Mouse (Mus musculus) kidney, embryonic 16.5 days (tissue): Measurements from ENCODE around the gene Zfp800. TPM values are rescaled to one million over a fixed set of nuclear protein-coding genes. Genes with fewer than 3 reads are reported as not detected.

ENCODE experiments used
- ATAC-seq: fragments of 200-750 bp; cut with Nextera tagmentation; 2 replicates; pipeline ENCODE4 v1.8.0; 2017; ENCODE audit warnings: moderate TSS enrichment; ENCODE audit not compliant: low FRiP score, low TSS enrichment
- H3K27ac ChIP-seq: fragments of 300-500 bp; sonication (generic); 2 replicates; pipeline ENCODE4 v1.5.1; 2014; ENCODE audit warnings: low read length
- H3K27me3 ChIP-seq: fragments of 300-500 bp; sonication (generic); 2 replicates; pipeline ENCODE4 v1.6.1; 2014; ENCODE audit warnings: low read length, control low read depth, mixed read lengths; ENCODE audit not compliant: insufficient read depth
- H3K36me3 ChIP-seq: fragments of 300-500 bp; sonication (generic); 2 replicates; pipeline ENCODE4 v1.6.1; 2014; ENCODE audit warnings: low read length, control low read depth, mixed read lengths; ENCODE audit not compliant: insufficient read depth
- H3K4me1 ChIP-seq: fragments of 300-500 bp; sonication (generic); 2 replicates; pipeline ENCODE4 v1.6.1; 2014; ENCODE audit warnings: low read length, control low read depth, mixed read lengths; ENCODE audit not compliant: insufficient read depth
- H3K4me2 ChIP-seq: fragments of 300-500 bp; sonication (generic); replicated peaks from 2 replicates; pipeline ENCODE4 v1.6.1; 2014; ENCODE audit warnings: low read depth, low read length
- H3K4me3 ChIP-seq: fragments of 300-500 bp; sonication (generic); 2 replicates; pipeline ENCODE4 v1.5.1; 2014; ENCODE audit warnings: mild to moderate bottlenecking, low read length
- H3K9ac ChIP-seq: fragments of 300-500 bp; sonication (generic); replicated peaks from 2 replicates; pipeline ENCODE4 v1.6.1; 2014; ENCODE audit warnings: low read length
- H3K9me3 ChIP-seq: fragments of 300-500 bp; sonication (generic); 2 replicates; pipeline ENCODE4 v1.6.1; 2016; ENCODE audit warnings: low read length, control low read depth
- WGBS: fragments of 180-500 bp; shearing (Covaris S2); extraction: QIAGEN DNeasy Blood & Tissue Kit; methylation state at CpG from one replicate; pipeline ENCODE4 v1.1.7; 2014; 5-methylcytosine and 5-hydroxymethylcytosine counted together
- polyA plus RNA-seq: library from polyadenylated mRNA; unstranded; fragments of >200 nt; fragmentation: Nextera tagmentation; extraction: Ambion mirVana; gene quantifications from 2 replicates; pipeline ENCODE4 v1.2.1, GENCODE M21; 2015

Gene Zfp800
- polyA plus RNA-seq, 1 experiment from 2014 or later, result 13.5 TPM

GRCm38 (mm10) chr6:28398726-28399125, 921 bp upstream of the Zfp800 start:
- H3K4me2 ChIP-seq, result no peak overlapping the region
- ATAC-seq, result no peak
- H3K36me3 ChIP-seq, result no peaks in the 10 kb centered on the region
- H3K9me3 ChIP-seq, result peaks cover 10% of the 10 kb centered on the region
- 81% methylated on average over 3 of the region's 3 CpGs for WGBS
- H3K27ac ChIP-seq, result no peak overlapping the region
- H3K4me3 ChIP-seq, result no peak overlapping the region
- peaks cover 5% of the 10 kb centered on the region for H3K4me1 ChIP-seq
- H3K9ac ChIP-seq, result no peak overlapping the region
- H3K27me3 ChIP-seq, result peaks cover 31% of the 10 kb centered on the region

- peaks cover 5% of the 10 kb centered on the region for H3K4me1 ChIP-seq
- H3K4me3 ChIP-seq, result peak overlapping the region; percentile 54
- 0 out of 2 replicates have a peak overlapping the region, but pooled peaks have one; percentile 19 for H3K9ac ChIP-seq
- H3K9me3 ChIP-seq, result peaks cover 10% of the 10 kb centered on the region
- no peak for ATAC-seq
- WGBS, result 2% methylated on average over 19 of the region's 19 CpGs
- H3K27me3 ChIP-seq, result peaks cover 31% of the 10 kb centered on the region
- no peak overlapping the region for H3K27ac ChIP-seq
- H3K36me3 ChIP-seq, result no peaks in the 10 kb centered on the region
- peak overlapping the region; percentile 88 for H3K4me2 ChIP-seq
Observed at GRCm38 (mm10) chr6:28396853-28397457, 850 bp downstream of the Zfp800 start.

- H3K27ac ChIP-seq, result no peak overlapping the region
- no peak for ATAC-seq
- H3K4me2 ChIP-seq, result peak overlapping the region; percentile 88; the same call in 1 of the 2 replicates
- peaks cover 31% of the 10 kb centered on the region for H3K27me3 ChIP-seq
- H3K4me1 ChIP-seq, result peaks cover 5% of the 10 kb centered on the region
- no peak overlapping the region for H3K9ac ChIP-seq
- WGBS, result 32% methylated on average over 15 of the region's 15 CpGs
- H3K9me3 ChIP-seq, result peaks cover 10% of the 10 kb centered on the region
- no peaks in the 10 kb centered on the region for H3K36me3 ChIP-seq
- peak overlapping the region; percentile 54; the same call in 1 of the 2 replicates for H3K4me3 ChIP-seq
Observed at GRCm38 (mm10) chr6:28396051-28396852, 1.6 kb downstream of the Zfp800 start.

- H3K36me3 ChIP-seq, result no peaks in the 10 kb centered on the region
- no peaks in the 10 kb centered on the region for H3K4me1 ChIP-seq
- H3K27ac ChIP-seq, result no peak overlapping the region
- no peak overlapping the region for H3K4me2 ChIP-seq
- 88% methylated on average over 3 of the region's 3 CpGs for WGBS
- H3K27me3 ChIP-seq, result no peaks in the 10 kb centered on the region
- no peak overlapping the region for H3K9ac ChIP-seq
- H3K9me3 ChIP-seq, result no peaks in the 10 kb centered on the region
- no peak for ATAC-seq
- no peak overlapping the region for H3K4me3 ChIP-seq
Observed at GRCm38 (mm10) chr6:28389038-28389437, 8.8 kb downstream of the Zfp800 start.

- no peak for ATAC-seq
- no peaks in the 10 kb centered on the region for H3K9me3 ChIP-seq
- H3K36me3 ChIP-seq, result no peaks in the 10 kb centered on the region
- no peak overlapping the region for H3K27ac ChIP-seq
- H3K4me3 ChIP-seq, result no peak overlapping the region
- H3K4me2 ChIP-seq, result no peak overlapping the region
- no peaks in the 10 kb centered on the region for H3K27me3 ChIP-seq
- no peak overlapping the region for H3K9ac ChIP-seq
- no peaks in the 10 kb centered on the region for H3K4me1 ChIP-seq
- 65% methylated on average over 3 of the region's 3 CpGs for WGBS
Observed at GRCm38 (mm10) chr6:28385169-28385568, 12.6 kb downstream of the Zfp800 start.

GRCm38 (mm10) chr6:28381983-28382382, 15.8 kb downstream of the Zfp800 start:
- Histone ChIP-seq H3K27me3 (no peaks in the 10 kb centered on the region), H3K4me3 (no peak overlapping the region), H3K9me3 (no peaks in the 10 kb centered on the region), H3K4me2 (no peak overlapping the region), H3K9ac (no peak overlapping the region), H3K27ac (no peak overlapping the region), H3K4me1 (no peaks in the 10 kb centered on the region), H3K36me3 (no peaks in the 10 kb centered on the region)
- ATAC-seq, result no peak
- WGBS, result 43% methylated on average over 4 of the region's 4 CpGs

- Histone ChIP-seq H3K4me3 (no peak overlapping the region), H3K27me3 (no peaks in the 10 kb centered on the region), H3K9me3 (no peaks in the 10 kb centered on the region), H3K9ac (no peak overlapping the region), H3K27ac (no peak overlapping the region), H3K4me2 (no peak overlapping the region), H3K4me1 (no peaks in the 10 kb centered on the region), H3K36me3 (no peaks in the 10 kb centered on the region)
- WGBS, result 74% methylated on average over 6 of the region's 6 CpGs
- no peak for ATAC-seq
Observed at GRCm38 (mm10) chr6:28369966-28370683, 27.7 kb downstream of the Zfp800 start.

- Histone ChIP-seq H3K9me3 (no peaks in the 10 kb centered on the region), H3K27ac (no peak overlapping the region), H3K9ac (no peak overlapping the region), H3K4me3 (no peak overlapping the region), H3K4me2 (no peak overlapping the region), H3K4me1 (no peaks in the 10 kb centered on the region), H3K27me3 (no peaks in the 10 kb centered on the region), H3K36me3 (no peaks in the 10 kb centered on the region)
- ATAC-seq, result no peak
- WGBS, result 95% methylated on average over 9 of the region's 9 CpGs
Observed at GRCm38 (mm10) chr6:28367575-28367974, 30.2 kb downstream of the Zfp800 start.

- no peaks in the 10 kb centered on the region for H3K36me3 ChIP-seq
- H3K4me2 ChIP-seq, result no peak overlapping the region
- H3K9ac ChIP-seq, result no peak overlapping the region
- ATAC-seq, result no peak
- WGBS, result 57% methylated on average over 3 of the region's 3 CpGs
- no peaks in the 10 kb centered on the region for H3K4me1 ChIP-seq
- no peak overlapping the region for H3K4me3 ChIP-seq
- H3K27ac ChIP-seq, result no peak overlapping the region
- H3K27me3 ChIP-seq, result no peaks in the 10 kb centered on the region
- no peaks in the 10 kb centered on the region for H3K9me3 ChIP-seq
Observed at GRCm38 (mm10) chr6:28351066-28351465, 46.7 kb downstream of the Zfp800 start.
